Mouse (Mus musculus) MEL (cell line): ENCODE results near the gene Actc1.

Experiments
- CTCF ChIP-seq, 3 experiments: IDR thresholded peaks in 2 of 3; conservative IDR thresholded peaks in 1 of 3; 2 replicates each; pipeline ENCODE4 v1.5.1; 2011 to 2012; ENCODE audit warnings: low read length in 3 of 3, low read depth in 2 of 3, mild to moderate bottlenecking in 2 of 3, improper control_type of control experiment in 1 of 3, inconsistent platforms in 1 of 3, mixed read lengths in 1 of 3, moderate library complexity in 1 of 3; ENCODE audit not compliant: control insufficient read depth in 1 of 3, insufficient read depth in 1 of 3, poor library complexity in 1 of 3, severe bottlenecking in 1 of 3
- E2F4 ChIP-seq: IDR thresholded peaks from 2 replicates; pipeline ENCODE4 v1.6.1; 2011; ENCODE audit warnings: low read depth, low read length, improper control_type of control experiment, borderline replicate concordance
- GATA1 ChIP-seq: IDR thresholded peaks from 2 replicates; pipeline ENCODE4 v1.6.1; 2011; ENCODE audit warnings: low read depth, low read length, improper control_type of control experiment
- MAX ChIP-seq: IDR thresholded peaks from 2 replicates; pipeline ENCODE4 v1.6.1; 2011; ENCODE audit warnings: low read length, improper control_type of control experiment
- MAZ ChIP-seq: IDR thresholded peaks from 2 replicates; pipeline ENCODE4 v1.6.1; 2012; ENCODE audit warnings: low read depth, mild to moderate bottlenecking, inconsistent platforms, low read length, improper control_type of control experiment
- TBP ChIP-seq: IDR thresholded peaks from 2 replicates; pipeline ENCODE4 v1.8.0; 2011; ENCODE audit warnings: low read depth, low read length, improper control_type of control experiment

DNA sequence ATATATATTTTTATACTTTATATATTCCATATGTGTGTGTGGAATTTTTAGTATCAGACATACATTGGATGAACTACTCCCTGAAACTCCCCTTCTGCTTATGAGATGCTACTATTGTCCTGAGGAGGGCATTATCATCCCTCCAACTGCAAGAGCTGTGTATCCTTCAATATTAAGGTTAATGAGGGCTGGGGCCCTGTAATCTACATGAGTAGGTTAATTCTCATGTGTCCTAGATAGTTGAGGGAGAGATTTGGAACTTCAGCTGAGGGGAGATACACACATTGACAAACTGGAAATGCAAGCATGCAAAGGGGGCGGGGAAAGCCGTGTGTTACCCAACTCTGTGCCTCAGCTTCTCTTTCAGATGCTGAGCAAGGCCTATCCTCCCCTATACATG lies 15.4 kb downstream of the Actc1 start:
- TF ChIP-seq TBP: no peak
- no peak for TF ChIP-seq MAX
- no peak for TF ChIP-seq MAZ
- no peak for TF ChIP-seq CTCF (IDR thresholded peaks at IDR 0.05 in 2 of 3, conservative IDR thresholded peaks at IDR 0.05 in 1 of 3; ENCODE audit: control insufficient read depth in 1 of 3, insufficient read depth in 1 of 3, low read depth in 2 of 3, low read length in 3 of 3, poor library complexity in 1 of 3, severe bottlenecking in 1 of 3)
- no peak for TF ChIP-seq E2F4
- TF ChIP-seq GATA1: no peak
